Mouse (Mus musculus): ENCODE measurements around the gene Olfr972.
"Not testable (repeated sequence)": the region's sequence is repeated elsewhere in the genome, so short reads cannot be mapped to it uniquely, and the experiment has no call there.

The Olfr972 gene

GRCm38 (mm10) chr9:39866122-39866521, at the start of gene Olfr972:
Gene Olfr972 (plus strand): TSS chr9:39866422.
- DNase-seq (ENCODE audit: low spot score), result no peak

- DNase-seq (ENCODE audit: low spot score), result not testable (repeated sequence)
Measured at GRCm38 (mm10) chr9:39836576-39836975, 29.6 kb upstream of the Olfr972 start, which contains the start of gene Olfr971. Gene Olfr971 (plus strand): TSS chr9:39836876.

GRCm38 (mm10) chr9:39871986-39872385, 5.8 kb downstream of the Olfr972 start:
- DNase-seq (ENCODE audit: low spot score), result not testable (repeated sequence)

GRCm38 (mm10) chr9:39877541-39878396, 11.5 kb downstream of the Olfr972 start:
- not testable (repeated sequence) for DNase-seq (ENCODE audit: low spot score)

GRCm38 (mm10) chr9:39905106-39905505, 38.9 kb downstream of the Olfr972 start:
- DNase-seq (ENCODE audit: low spot score), result no peak

DNA sequence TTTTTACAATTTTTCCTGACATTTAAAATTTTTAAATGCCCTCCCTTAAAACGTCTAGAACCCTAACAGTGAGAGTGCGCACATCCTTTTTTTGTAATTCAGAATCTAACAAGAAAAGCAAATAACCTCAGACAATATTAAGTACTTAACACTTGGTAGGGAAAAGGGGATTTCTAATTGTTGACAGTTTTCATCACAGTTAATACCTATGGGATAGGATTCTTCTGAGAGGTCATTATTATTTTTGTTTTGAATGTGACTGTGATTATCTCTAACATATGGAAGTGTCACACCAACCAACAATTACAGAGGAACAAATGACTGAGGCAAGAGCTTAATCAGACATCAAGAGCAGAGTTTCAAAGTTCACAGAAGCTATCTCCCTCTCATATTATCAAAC, 40.8 kb downstream of the Olfr972 start, which contains the start of gene Olfr229:
Gene Olfr229 (plus strand): TSS at position 301 of the 400 bp plus-strand sequence.
- no peak for DNase-seq (ENCODE audit: low spot score)

GRCm38 (mm10) chr9:39909939-39910338, 43.7 kb downstream of the Olfr972 start:
- DNase-seq (ENCODE audit: low spot score), result no peak

All from ovary, postnatal 14 days (tissue).